In the genomic region with DNA sequence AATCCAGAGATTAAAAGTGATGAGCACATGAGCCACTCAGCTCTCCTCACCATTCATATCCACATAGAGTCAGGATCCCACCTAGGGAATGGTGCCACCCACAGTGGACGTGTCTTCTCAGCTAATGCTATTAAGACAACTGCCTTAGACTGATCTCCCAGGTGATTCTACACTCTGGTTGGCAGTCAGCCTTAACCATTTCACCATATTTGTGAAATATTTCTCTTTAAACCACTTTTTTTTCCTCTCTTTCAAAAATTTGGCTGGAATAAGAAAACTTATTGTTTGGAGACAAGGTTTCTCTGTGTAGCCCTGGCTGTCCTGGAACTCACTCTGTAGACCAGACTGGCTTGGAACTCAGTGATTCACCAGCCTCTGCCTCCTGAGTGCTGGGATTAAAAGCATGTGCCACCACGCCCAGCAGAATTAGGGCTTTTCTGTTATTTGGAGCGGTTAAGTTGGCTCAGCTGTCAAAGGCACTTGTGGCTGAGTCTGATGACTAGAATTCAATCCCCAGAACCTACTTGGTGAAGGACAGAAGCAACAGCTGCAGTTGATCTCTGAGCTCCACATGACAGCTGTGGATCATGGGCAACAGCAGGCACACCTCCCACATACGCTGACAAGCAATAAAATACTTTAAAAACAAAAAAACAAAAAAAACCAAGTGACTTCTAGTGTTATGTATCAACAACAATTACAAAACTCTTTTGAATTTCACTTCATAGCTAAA, we compare ENCODE assay signal across 12 mouse cellular contexts.
"Had no signal": no experiment of that assay in that cellular context is flagged by ENCODE, and none has a peak within 500 bp of the region (broad histone marks: within the 10 kb centered on the region; RNA-seq: fewer than 3 reads in every experiment).

No protein-coding gene starts in this region.

- H3K27ac ChIP-seq: kidney, embryonic 15.5 days; limb, embryonic 15.5 days; liver, embryonic 12.5 days; midbrain, embryonic 13.5 days; neural tube, embryonic 12.5 days had no signal

- H3K4me2 ChIP-seq: kidney, embryonic 15.5 days; limb, embryonic 15.5 days; liver, embryonic 12.5 days; midbrain, embryonic 13.5 days; neural tube, embryonic 12.5 days had no signal

- ATAC-seq: liver, embryonic 12.5 days; midbrain, embryonic 13.5 days had no signal

- H3K36me3 ChIP-seq: kidney, embryonic 15.5 days; limb, embryonic 15.5 days; liver, embryonic 12.5 days; midbrain, embryonic 13.5 days; neural tube, embryonic 12.5 days had no signal

- H3K9me3 ChIP-seq: kidney, embryonic 15.5 days; limb, embryonic 15.5 days; neural tube, embryonic 12.5 days had no signal

- H3K9ac ChIP-seq: kidney, embryonic 15.5 days; limb, embryonic 15.5 days; liver, embryonic 12.5 days; midbrain, embryonic 13.5 days; neural tube, embryonic 12.5 days had no signal

- DNase-seq: kidney, adult 18-20 months; kidney, postnatal 14 days; left cerebral cortex, postnatal 4 days; right cerebral cortex, postnatal 4 days; spleen, adult 18-20 months; thymus, adult 18-20 months; thymus, postnatal 25 days had no signal

- H3K4me3 ChIP-seq: kidney, embryonic 15.5 days; limb, embryonic 15.5 days; liver, embryonic 12.5 days; midbrain, embryonic 13.5 days; neural tube, embryonic 12.5 days had no signal
